In the genomic region with DNA sequence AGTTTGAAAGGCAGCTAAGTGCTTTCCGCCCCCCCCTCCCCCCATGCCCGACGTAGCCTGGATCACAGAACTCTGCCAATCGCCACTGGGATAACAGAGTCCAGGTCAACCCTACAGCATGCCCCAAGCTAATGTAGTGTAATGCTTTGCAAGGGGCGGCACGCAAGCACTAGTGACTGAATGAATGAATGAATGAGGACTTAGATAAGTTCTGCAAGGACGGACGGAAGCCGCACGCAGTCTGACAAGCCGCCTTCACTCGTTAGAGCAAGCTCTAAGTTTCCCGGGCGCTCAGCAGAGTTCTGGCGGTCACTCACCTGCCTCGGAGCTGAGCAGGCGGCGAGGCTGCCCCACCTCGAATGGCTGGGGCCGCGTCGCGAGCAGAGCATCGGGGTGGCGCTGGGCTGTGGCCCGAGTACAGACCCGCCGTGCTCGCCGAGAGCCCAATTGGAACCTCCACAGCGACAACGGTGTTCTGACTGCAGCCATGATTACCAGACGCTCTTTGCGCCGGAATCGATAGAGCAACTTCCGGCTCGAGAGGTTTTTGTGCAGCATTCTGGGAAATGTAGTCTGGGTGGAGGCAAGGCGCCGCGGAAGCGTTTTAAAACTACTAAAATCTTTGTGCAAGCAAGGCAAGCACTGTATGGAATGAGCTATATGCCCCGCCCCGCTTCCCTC, we compare ENCODE assay signal across 7 mouse cellular contexts. TPM values are rescaled to one million over a fixed set of nuclear protein-coding genes. Genes with fewer than 3 reads are reported as not detected.
DNase-seq lines count a peak whose midpoint lies in the region; ATAC-seq and TF ChIP-seq lines count a peak whose summit lies in the region.

A gene (minus strand): TSS at position 505 of the 681 bp plus-strand sequence.

- H3K4me2 ChIP-seq in intestine, postnatal 0 days (replicated peaks; ENCODE audit: low read depth) = peak within 1 kb of the TSS; percentile 82
- H3K4me2 ChIP-seq in midbrain, embryonic 12.5 days (replicated peaks) = peak within 1 kb of the TSS; percentile 96

- no peaks in the 10 kb centered on the region for H3K9me3 ChIP-seq in embryonic facial prominence, embryonic 10.5 days
- 0 out of 2 replicates have a peak, but pooled peaks cover 5% of the 10 kb centered on the region for H3K9me3 ChIP-seq in intestine, postnatal 0 days (ENCODE audit: control insufficient read depth)
- no peaks in the 10 kb centered on the region for H3K9me3 ChIP-seq in midbrain, embryonic 12.5 days

- H3K27me3 ChIP-seq in embryonic facial prominence, embryonic 10.5 days (replicated peaks; ENCODE audit: low read depth, poor library complexity, severe bottlenecking) = no peaks in the 10 kb centered on the region
- no peaks in the 10 kb centered on the region for H3K27me3 ChIP-seq in intestine, postnatal 0 days (replicated peaks; ENCODE audit: control insufficient read depth, insufficient read depth, low read length)
- H3K27me3 ChIP-seq in midbrain, embryonic 12.5 days = no peaks in the 10 kb centered on the region
- H3K27me3 ChIP-seq in small intestine, adult 2 months (ENCODE audit: control insufficient read depth, insufficient read depth, low read length) = no peaks in the 10 kb centered on the region

- no peak for TF ChIP-seq CTCF in intestine, postnatal 0 days (IDR thresholded peaks at IDR 0.05; ENCODE audit: low read depth)
- TF ChIP-seq CTCF in small intestine, adult 2 months (IDR thresholded peaks at IDR 0.05; ENCODE audit: extremely low read depth, insufficient read length, insufficient replicate concordance, low read depth, low read length) = no peak

- DNase-seq in adrenal gland, postnatal 14 days = peak; percentile 86
- DNase-seq in embryonic facial prominence, embryonic 10.5 days (ENCODE audit: low spot score) = peak; percentile 87
- DNase-seq in gonadal fat pad, adult 2 months (ENCODE audit: low read depth) = peak; percentile 68
- peak; percentile 64 for DNase-seq in left cerebral cortex, postnatal 4 days

- peak within 1 kb of the TSS; percentile 87 for H3K27ac ChIP-seq in embryonic facial prominence, embryonic 10.5 days (replicated peaks)
- no peak within 1 kb of the TSS for H3K27ac ChIP-seq in intestine, postnatal 0 days (ENCODE audit: low read depth, low read length)
- peak within 1 kb of the TSS; percentile 56; the same call in 1 of the 2 replicates for H3K27ac ChIP-seq in midbrain, embryonic 12.5 days (replicated peaks)
- no peak within 1 kb of the TSS for H3K27ac ChIP-seq in small intestine, adult 2 months (ENCODE audit: insufficient read depth, low read depth, low read length)

- peak; percentile 30; the same call in 1 of the 2 replicates for TF ChIP-seq POLR2A in small intestine, adult 2 months (IDR thresholded peaks at IDR 0.05; ENCODE audit: low read depth, low read length)

- peak within 1 kb of the TSS; percentile 63 for H3K9ac ChIP-seq in intestine, postnatal 0 days (ENCODE audit: low read depth, low read length)
- H3K9ac ChIP-seq in midbrain, embryonic 12.5 days (replicated peaks) = peak within 1 kb of the TSS; percentile 83

- peaks cover 11% of the 10 kb centered on the region for H3K4me1 ChIP-seq in embryonic facial prominence, embryonic 10.5 days
- peaks cover 5% of the 10 kb centered on the region; the same call in 1 of the 2 replicates for H3K4me1 ChIP-seq in intestine, postnatal 0 days (replicated peaks; ENCODE audit: control insufficient read depth, insufficient read depth, low read length)
- H3K4me1 ChIP-seq in midbrain, embryonic 12.5 days = peaks cover 12% of the 10 kb centered on the region
- H3K4me1 ChIP-seq in small intestine, adult 2 months (ENCODE audit: control insufficient read depth, insufficient read depth, insufficient read length, low read length) = peaks cover 8% of the 10 kb centered on the region; the same call in 1 of the 2 replicates

- H3K36me3 ChIP-seq in embryonic facial prominence, embryonic 10.5 days (replicated peaks) = peaks cover 28% of the 10 kb centered on the region
- H3K36me3 ChIP-seq in intestine, postnatal 0 days (ENCODE audit: control insufficient read depth, insufficient read depth) = peaks cover 2% of the 10 kb centered on the region; the same call in 1 of the 2 replicates
- peaks cover 18% of the 10 kb centered on the region for H3K36me3 ChIP-seq in midbrain, embryonic 12.5 days
- peaks cover 13% of the 10 kb centered on the region for H3K36me3 ChIP-seq in small intestine, adult 2 months (ENCODE audit: control insufficient read depth, insufficient read depth, low read length)

- under 1% methylated on average over 44 of the region's 44 CpGs for WGBS in embryonic facial prominence, embryonic 10.5 days
- WGBS in intestine, postnatal 0 days = under 1% methylated on average over 44 of the region's 44 CpGs
- WGBS in midbrain, embryonic 12.5 days = under 1% methylated on average over 44 of the region's 44 CpGs
- WGBS in small intestine, adult 2 months = under 1% methylated on average over 44 of the region's 44 CpGs

- peak; percentile 91 for ATAC-seq in intestine, postnatal 0 days
- peak; percentile 93 for ATAC-seq in midbrain, embryonic 12.5 days (ENCODE audit: low FRiP score, low read depth)

- peak within 1 kb of the TSS; percentile 96 for H3K4me3 ChIP-seq in embryonic facial prominence, embryonic 10.5 days
- H3K4me3 ChIP-seq in intestine, postnatal 0 days (ENCODE audit: low read depth, low read length) = peak within 1 kb of the TSS; percentile 80
- peak within 1 kb of the TSS; percentile 97 for H3K4me3 ChIP-seq in midbrain, embryonic 12.5 days
- peak within 1 kb of the TSS; percentile 96 for H3K4me3 ChIP-seq in small intestine, adult 2 months (ENCODE audit: low read depth, low read length)

- intact Hi-C loops in left cerebral cortex, postnatal 4 days (cut with DNase I) = no loop called here

RNA-seq across cellular contexts. Expression of the gene that starts here (rescaled TPM):
- total RNA-seq in adrenal gland, postnatal 14 days (2021) = 62.9 and 65.0 TPM in 2 replicates
- 80.0 and 82.5 TPM in 2 replicates for polyA plus RNA-seq in embryonic facial prominence, embryonic 10.5 days (2016; fragmentation: Nextera tagmentation; extraction: Ambion mirVana)
- polyA plus RNA-seq in gonadal fat pad, adult 2 months (2012; rRNA removed) = 11.5 and 15.2 TPM in 2 replicates
- polyA plus RNA-seq in intestine, postnatal 0 days (2015; fragmentation: Nextera tagmentation; extraction: Ambion mirVana) = 26.7 and 28.1 TPM in 2 replicates
- 10 to 100 TPM; 32.1 to 33.9 TPM for total RNA-seq in left cerebral cortex, postnatal 4 days (2021)
- polyA plus RNA-seq in midbrain, embryonic 12.5 days (2016; fragmentation: Nextera tagmentation; extraction: Ambion mirVana) = 62.5 and 64.8 TPM in 2 replicates
- 10.2 and 14.8 TPM in 2 replicates for polyA plus RNA-seq in small intestine, adult 2 months (2012; rRNA removed)

Comparison
In these comparisons a context has a peak if more than half of its experiments do, and no peak if none do; other contexts are left out.
1. H3K27ac ChIP-seq: peak in embryonic facial prominence, embryonic 10.5 days (single experiment) and midbrain, embryonic 12.5 days (single experiment); none in intestine, postnatal 0 days (single experiment) and small intestine, adult 2 months (single experiment).
2. Peak in every context shown above with its lines, with median percentiles within 50 percentile points of each other: DNase-seq and H3K4me3 ChIP-seq.